Mouse (Mus musculus) heart, embryonic 15.5 days (tissue): Measurements from ENCODE around the gene Wdfy4. TPM values are rescaled to one million over a fixed set of nuclear protein-coding genes. Genes with fewer than 3 reads are reported as not detected.

ENCODE experiments used
- ATAC-seq: fragments of 200-750 bp; cut with Nextera tagmentation; replicated peaks from 2 replicates; pipeline ENCODE4 v1.8.0; 2017; ENCODE audit warnings: low read depth, moderate TSS enrichment; ENCODE audit not compliant: insufficient number of reproducible peaks, insufficient read depth, low FRiP score
- H3K27ac ChIP-seq: fragments of 300-500 bp; sonication (generic); 2 replicates; pipeline ENCODE4 v1.5.1; 2015; ENCODE audit warnings: mild to moderate bottlenecking, inconsistent platforms
- H3K27me3 ChIP-seq: fragments of 300-500 bp; sonication (generic); 2 replicates; pipeline ENCODE4 v1.6.1; 2015; ENCODE audit warnings: inconsistent platforms
- H3K36me3 ChIP-seq: fragments of 300-500 bp; sonication (generic); 2 replicates; pipeline ENCODE4 v1.6.1; 2015; ENCODE audit warnings: mild to moderate bottlenecking, inconsistent platforms
- H3K4me1 ChIP-seq: fragments of 300-500 bp; sonication (generic); replicated peaks from 2 replicates; pipeline ENCODE4 v1.6.1; 2015; ENCODE audit warnings: inconsistent platforms
- H3K4me2 ChIP-seq: fragments of 300-500 bp; sonication (generic); 2 replicates; pipeline ENCODE4 v1.6.1; 2015; ENCODE audit warnings: inconsistent platforms, mild to moderate bottlenecking, moderate library complexity
- H3K4me3 ChIP-seq: fragments of 300-500 bp; sonication (generic); 2 replicates; pipeline ENCODE4 v1.5.1; 2015; ENCODE audit warnings: mild to moderate bottlenecking, inconsistent platforms
- H3K9ac ChIP-seq: fragments of 300-500 bp; sonication (generic); 2 replicates; pipeline ENCODE4 v1.6.1; 2015; ENCODE audit warnings: mild to moderate bottlenecking, inconsistent platforms
- H3K9me3 ChIP-seq: fragments of 300-500 bp; sonication (generic); replicated peaks from 2 replicates; pipeline ENCODE4 v1.6.1; 2016; ENCODE audit warnings: inconsistent platforms
- WGBS: fragments of 180-500 bp; shearing (Covaris S2); methylation state at CpG from one replicate; pipeline ENCODE4 v1.1.7; 2015; ENCODE audit warnings: mixed read lengths; 5-methylcytosine and 5-hydroxymethylcytosine counted together
- polyA plus RNA-seq: library from polyadenylated mRNA; unstranded; fragments of >200 nt; fragmentation: Nextera tagmentation; extraction: Ambion mirVana; gene quantifications from 2 replicates; pipeline ENCODE4 v1.2.1, GENCODE M21; 2015

Gene Wdfy4
- polyA plus RNA-seq, 1 experiment from 2014 or later, result 0.33 TPM

GRCm38 (mm10) chr14:32917919-32918318 is 267.4 kb downstream of the Wdfy4 start:
- no peaks in the 10 kb centered on the region for H3K4me1 ChIP-seq
- no peak overlapping the region for H3K4me3 ChIP-seq
- H3K27ac ChIP-seq, result no peak overlapping the region
- no peak for ATAC-seq
- 95% methylated on average over 1 of the region's 1 CpGs for WGBS
- no peaks in the 10 kb centered on the region for H3K9me3 ChIP-seq
- no peak overlapping the region for H3K9ac ChIP-seq
- H3K27me3 ChIP-seq, result no peaks in the 10 kb centered on the region
- no peak overlapping the region for H3K4me2 ChIP-seq
- H3K36me3 ChIP-seq, result no peaks in the 10 kb centered on the region

- no peak overlapping the region for H3K4me3 ChIP-seq
- ATAC-seq, result no peak
- H3K4me2 ChIP-seq, result no peak overlapping the region
- no peak overlapping the region for H3K9ac ChIP-seq
- no peaks in the 10 kb centered on the region for H3K36me3 ChIP-seq
- no peaks in the 10 kb centered on the region for H3K27me3 ChIP-seq
- H3K27ac ChIP-seq, result no peak overlapping the region
- H3K4me1 ChIP-seq, result no peaks in the 10 kb centered on the region
- WGBS, result 70% methylated on average over 2 of the region's 2 CpGs
- no peaks in the 10 kb centered on the region for H3K9me3 ChIP-seq
Measured at GRCm38 (mm10) chr14:32915360-32915759, 269.9 kb downstream of the Wdfy4 start.

DNA sequence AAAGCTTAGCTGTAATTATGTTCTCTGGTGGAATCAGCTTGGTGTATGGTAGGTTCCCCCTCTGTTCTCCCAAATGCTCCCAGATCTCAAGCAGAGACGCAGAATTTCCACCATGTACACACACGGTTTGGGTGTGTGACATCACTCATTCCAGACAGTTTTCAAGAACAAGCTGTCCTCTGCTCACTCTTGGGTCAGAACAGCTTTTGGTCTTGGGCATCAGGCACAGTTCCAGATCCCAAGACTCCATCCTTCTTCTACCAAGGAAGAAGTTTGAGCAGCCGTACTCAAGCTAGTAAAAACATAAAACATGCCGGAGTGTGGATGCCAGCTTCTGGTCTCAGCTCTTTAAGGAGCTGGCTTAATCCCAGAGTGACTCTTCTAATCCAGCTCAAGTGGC is 274.1 kb downstream of the Wdfy4 start:
- no peak overlapping the region for H3K4me3 ChIP-seq
- H3K9ac ChIP-seq, result no peak overlapping the region
- WGBS, result 80% methylated on average over 4 of the region's 4 CpGs
- H3K36me3 ChIP-seq, result no peaks in the 10 kb centered on the region
- no peaks in the 10 kb centered on the region for H3K9me3 ChIP-seq
- no peak overlapping the region for H3K4me2 ChIP-seq
- H3K4me1 ChIP-seq, result 0 out of 2 replicates have a peak, but pooled peaks cover 3% of the 10 kb centered on the region
- no peak overlapping the region for H3K27ac ChIP-seq
- H3K27me3 ChIP-seq, result no peaks in the 10 kb centered on the region
- no peak for ATAC-seq

Other genes with a start within 250 kb of the Wdfy4 start
- gene Lrrc18, start 194.1 kb downstream of the Wdfy4 start, polyA plus RNA-seq, result 0.13 and 0.25 TPM in 2 replicates
- gene Arhgap22, start 28.5 kb upstream of the Wdfy4 start, polyA plus RNA-seq, result 2.4 and 3.2 TPM in 2 replicates